Mouse (Mus musculus) splenic B cell, adult 2 months (primary cell): ENCODE results near the gene Tmem97.

Source experiments
- DNase-seq: peaks from one replicate; pipeline ENCODE4 v3.0.0-alpha.2; 2011; ENCODE audit warnings: low read depth, low spot score
- H3K27me3 ChIP-seq: 2 replicates; pipeline ENCODE4 v1.6.1; 2012; ENCODE audit warnings: mild to moderate bottlenecking, low read length, moderate library complexity, mixed read lengths; ENCODE audit not compliant: control insufficient read depth, poor library complexity, insufficient read depth, severe bottlenecking
- H3K36me3 ChIP-seq: 2 replicates; pipeline ENCODE4 v1.6.1; 2012; ENCODE audit warnings: mild to moderate bottlenecking, low read length, moderate library complexity, mixed read lengths; ENCODE audit not compliant: control insufficient read depth, poor library complexity, insufficient read depth, severe bottlenecking

Gene Tmem97

GRCm38 (mm10) chr11:78568827-78569226, 18.2 kb upstream of the Tmem97 start:
- no peak for DNase-seq
- Histone ChIP-seq H3K27me3 (no peaks in the 10 kb centered on the region), H3K36me3 (0 out of 2 replicates have a peak, but pooled peaks cover 3% of the 10 kb centered on the region)

GRCm38 (mm10) chr11:78567614-78568013, 17.0 kb upstream of the Tmem97 start:
- H3K27me3 ChIP-seq: no peaks in the 10 kb centered on the region
- H3K36me3 ChIP-seq: 0 out of 2 replicates have a peak, but pooled peaks cover 3% of the 10 kb centered on the region
- DNase-seq: no peak

GRCm38 (mm10) chr11:78566775-78567174, 16.2 kb upstream of the Tmem97 start:
- DNase-seq: no peak
- Histone ChIP-seq H3K36me3 (0 out of 2 replicates have a peak, but pooled peaks cover 2% of the 10 kb centered on the region), H3K27me3 (no peaks in the 10 kb centered on the region)

- Histone ChIP-seq H3K36me3 (no peaks in the 10 kb centered on the region), H3K27me3 (no peaks in the 10 kb centered on the region)
- DNase-seq: peak; percentile 72
Observed at GRCm38 (mm10) chr11:78560447-78560846, 9.9 kb upstream of the Tmem97 start.

- H3K27me3 ChIP-seq: no peaks in the 10 kb centered on the region
- DNase-seq: no peak
- no peaks in the 10 kb centered on the region for H3K36me3 ChIP-seq
Observed at GRCm38 (mm10) chr11:78557241-78557640, 6.7 kb upstream of the Tmem97 start.

- no peak for DNase-seq
- Histone ChIP-seq H3K27me3 (no peaks in the 10 kb centered on the region), H3K36me3 (no peaks in the 10 kb centered on the region)
Observed at GRCm38 (mm10) chr11:78556070-78556469, 5.5 kb upstream of the Tmem97 start.

- no peaks in the 10 kb centered on the region for H3K36me3 ChIP-seq
- H3K27me3 ChIP-seq: no peaks in the 10 kb centered on the region
- no peak for DNase-seq
Observed at GRCm38 (mm10) chr11:78555623-78556022, 5.0 kb upstream of the Tmem97 start.

GRCm38 (mm10) chr11:78551059-78551398, 452 bp upstream of the Tmem97 start:
- no peaks in the 10 kb centered on the region for H3K27me3 ChIP-seq
- H3K36me3 ChIP-seq: no peaks in the 10 kb centered on the region
- DNase-seq: no peak

- Histone ChIP-seq H3K36me3 (no peaks in the 10 kb centered on the region), H3K27me3 (no peaks in the 10 kb centered on the region)
- no peak for DNase-seq
Observed at GRCm38 (mm10) chr11:78549491-78549987, 1.0 kb downstream of the Tmem97 start.

GRCm38 (mm10) chr11:78547718-78548460, 2.7 kb downstream of the Tmem97 start:
- H3K36me3 ChIP-seq: no peaks in the 10 kb centered on the region
- no peaks in the 10 kb centered on the region for H3K27me3 ChIP-seq
- no peak for DNase-seq

GRCm38 (mm10) chr11:78545181-78545580, 5.4 kb downstream of the Tmem97 start:
- no peaks in the 10 kb centered on the region; the same call in 1 of the 2 replicates for H3K36me3 ChIP-seq
- H3K27me3 ChIP-seq: no peaks in the 10 kb centered on the region
- DNase-seq: no peak

GRCm38 (mm10) chr11:78544449-78545111, 6.0 kb downstream of the Tmem97 start:
- Histone ChIP-seq H3K36me3 (peaks cover 1% of the 10 kb centered on the region; the same call in 1 of the 2 replicates), H3K27me3 (no peaks in the 10 kb centered on the region)
- no peak for DNase-seq

- no peak for DNase-seq
- Histone ChIP-seq H3K36me3 (peaks cover 1% of the 10 kb centered on the region; the same call in 1 of the 2 replicates), H3K27me3 (no peaks in the 10 kb centered on the region)
Observed at GRCm38 (mm10) chr11:78540358-78540757, 10.2 kb downstream of the Tmem97 start.

- DNase-seq: no peak
- Histone ChIP-seq H3K36me3 (peaks cover 1% of the 10 kb centered on the region; the same call in 1 of the 2 replicates), H3K27me3 (no peaks in the 10 kb centered on the region)
Observed at GRCm38 (mm10) chr11:78536690-78537084, 13.9 kb downstream of the Tmem97 start.

GRCm38 (mm10) chr11:78536080-78536689, 14.4 kb downstream of the Tmem97 start, which contains the start of the genes Tnfaip1 and Ift20:
TSS of gene Tnfaip1 (minus strand) at chr11:78536332.
TSS of gene Ift20 (plus strand) at chr11:78536361.
- Histone ChIP-seq H3K27me3 (no peaks in the 10 kb centered on the region), H3K36me3 (peaks cover 1% of the 10 kb centered on the region; the same call in 1 of the 2 replicates)
- peak; percentile 99 for DNase-seq
